Mouse (Mus musculus) lung, embryonic 16.5 days (tissue): Measurements from ENCODE around the gene Mapk3. TPM values are rescaled to one million over a fixed set of nuclear protein-coding genes. Genes with fewer than 3 reads are reported as not detected.
A peak's percentile ranks its signal among the peaks of the same experiment; 100 is the strongest.

Source experiments
- ATAC-seq: fragments of 200-750 bp; cut with Nextera tagmentation; 2 replicates; pipeline ENCODE4 v1.8.0; 2017; ENCODE audit warnings: low read depth, mild to moderate bottlenecking, moderate library complexity
- H3K27ac ChIP-seq: fragments of 300-500 bp; sonication (generic); 2 replicates; pipeline ENCODE4 v1.5.1; 2014; ENCODE audit warnings: mild to moderate bottlenecking, control low read depth, low read length
- H3K27me3 ChIP-seq: fragments of 300-500 bp; sonication (generic); 2 replicates; pipeline ENCODE4 v1.6.1; 2014; ENCODE audit warnings: low read depth, low read length, mixed read lengths; ENCODE audit not compliant: control insufficient read depth, insufficient read depth
- H3K36me3 ChIP-seq: fragments of 300-500 bp; sonication (generic); 2 replicates; pipeline ENCODE4 v1.6.1; 2014; ENCODE audit warnings: low read length; ENCODE audit not compliant: control insufficient read depth, insufficient read depth
- H3K4me1 ChIP-seq: fragments of 300-500 bp; sonication (generic); replicated peaks from 2 replicates; pipeline ENCODE4 v1.6.1; 2014; ENCODE audit warnings: low read length, mixed read lengths; ENCODE audit not compliant: control insufficient read depth, insufficient read depth
- H3K4me2 ChIP-seq: fragments of 300-500 bp; sonication (generic); 2 replicates; pipeline ENCODE4 v1.6.1; 2014; ENCODE audit warnings: low read depth, low read length, control low read depth
- H3K4me3 ChIP-seq: fragments of 300-500 bp; sonication (generic); 2 replicates; pipeline ENCODE4 v1.5.1; 2014; ENCODE audit warnings: mild to moderate bottlenecking, low read length, control low read depth
- H3K9ac ChIP-seq: fragments of 300-500 bp; sonication (generic); 2 replicates; pipeline ENCODE4 v1.6.1; 2014; ENCODE audit warnings: low read length, control low read depth
- H3K9me3 ChIP-seq: fragments of 300-500 bp; sonication (generic); 2 replicates; pipeline ENCODE4 v1.6.1; 2016; ENCODE audit warnings: low read length; ENCODE audit not compliant: control insufficient read depth
- WGBS: fragments of 180-500 bp; shearing (Covaris S2); extraction: QIAGEN DNeasy Blood & Tissue Kit; methylation state at CpG from one replicate; pipeline ENCODE4 v1.1.7; 2014; 5-methylcytosine and 5-hydroxymethylcytosine counted together
- polyA plus RNA-seq: library from polyadenylated mRNA; unstranded; fragments of >200 nt; fragmentation: Nextera tagmentation; extraction: Ambion mirVana; gene quantifications from 2 replicates; pipeline ENCODE4 v1.2.1, GENCODE M21; 2015

Gene Mapk3
- polyA plus RNA-seq, 1 experiment from 2014 or later = 138 TPM

- Histone ChIP-seq H3K27me3 (no peaks in the 10 kb centered on the region), H3K4me2 (peak overlapping the region; percentile 9; the same call in 1 of the 2 replicates), H3K27ac (peak overlapping the region; percentile 98; the same call in 1 of the 2 replicates), H3K36me3 (peaks cover 31% of the 10 kb centered on the region), H3K9me3 (no peaks in the 10 kb centered on the region), H3K4me1 (peaks cover 24% of the 10 kb centered on the region), H3K4me3 (no peak overlapping the region), H3K9ac (peak overlapping the region; percentile 40)
- WGBS = 43% methylated on average over 17 of the region's 17 CpGs
- no peak for ATAC-seq
Observed at GRCm38 (mm10) chr7:126762471-126763008, 3.1 kb downstream of the Mapk3 start.

- H3K27ac ChIP-seq = no peak overlapping the region
- peaks cover 23% of the 10 kb centered on the region for H3K4me1 ChIP-seq
- no peak overlapping the region for H3K9ac ChIP-seq
- H3K4me3 ChIP-seq = no peak overlapping the region
- 68% methylated on average over 9 of the region's 9 CpGs for whole genome bisulfite sequencing
- H3K9me3 ChIP-seq = no peaks in the 10 kb centered on the region
- peaks cover 52% of the 10 kb centered on the region for H3K36me3 ChIP-seq
- H3K27me3 ChIP-seq = no peaks in the 10 kb centered on the region
- no peak overlapping the region for H3K4me2 ChIP-seq
- no peak for ATAC-seq
Observed at GRCm38 (mm10) chr7:126765540-126765939, 6.1 kb downstream of the Mapk3 start.

- no peak within 1 kb of the TSS for H3K4me2 ChIP-seq
- H3K4me1 ChIP-seq = peaks cover 16% of the 10 kb centered on the region
- no peak within 1 kb of the TSS for H3K4me3 ChIP-seq
- no peak within 1 kb of the TSS for H3K27ac ChIP-seq
- no peaks in the 10 kb centered on the region for H3K27me3 ChIP-seq
- no peaks in the 10 kb centered on the region for H3K9me3 ChIP-seq
- peak; percentile 31; the same call in 1 of the 2 replicates for ATAC-seq
- 87% methylated on average over 16 of the region's 16 CpGs for WGBS
- no peak within 1 kb of the TSS for H3K9ac ChIP-seq
- peaks cover 55% of the 10 kb centered on the region for H3K36me3 ChIP-seq
Observed at GRCm38 (mm10) chr7:126766201-126766600, 6.8 kb downstream of the Mapk3 start, which contains the start of gene Gdpd3. Gene Gdpd3 (plus strand): TSS chr7:126766334.

- no peaks in the 10 kb centered on the region for H3K9me3 ChIP-seq
- H3K4me1 ChIP-seq = peaks cover 8% of the 10 kb centered on the region
- no peak overlapping the region for H3K9ac ChIP-seq
- 83% methylated on average over 8 of the region's 8 CpGs for WGBS
- peaks cover 55% of the 10 kb centered on the region for H3K36me3 ChIP-seq
- H3K27me3 ChIP-seq = no peaks in the 10 kb centered on the region
- no peak overlapping the region for H3K27ac ChIP-seq
- no peak for ATAC-seq
- H3K4me3 ChIP-seq = no peak overlapping the region
- H3K4me2 ChIP-seq = no peak overlapping the region
Observed at GRCm38 (mm10) chr7:126767001-126767400, 7.6 kb downstream of the Mapk3 start.

GRCm38 (mm10) chr7:126770784-126771183 is 11.4 kb downstream of the Mapk3 start:
- Histone ChIP-seq H3K9me3 (no peaks in the 10 kb centered on the region), H3K27me3 (no peaks in the 10 kb centered on the region), H3K9ac (no peak overlapping the region), H3K36me3 (peaks cover 36% of the 10 kb centered on the region), H3K4me2 (no peak overlapping the region), H3K4me1 (peaks cover 4% of the 10 kb centered on the region), H3K27ac (no peak overlapping the region), H3K4me3 (no peak overlapping the region)
- 80% methylated on average over 12 of the region's 12 CpGs for WGBS
- ATAC-seq = no peak

GRCm38 (mm10) chr7:126773351-126773750 is 13.9 kb downstream of the Mapk3 start:
- H3K9me3 ChIP-seq = no peaks in the 10 kb centered on the region
- WGBS = 83% methylated on average over 2 of the region's 2 CpGs
- H3K27ac ChIP-seq = no peak overlapping the region
- H3K4me1 ChIP-seq = peaks cover 20% of the 10 kb centered on the region
- H3K4me3 ChIP-seq = no peak overlapping the region
- H3K4me2 ChIP-seq = no peak overlapping the region
- H3K9ac ChIP-seq = no peak overlapping the region
- H3K36me3 ChIP-seq = peaks cover 19% of the 10 kb centered on the region
- no peaks in the 10 kb centered on the region for H3K27me3 ChIP-seq
- ATAC-seq = no peak

- H3K27ac ChIP-seq = no peak overlapping the region
- peaks cover 20% of the 10 kb centered on the region for H3K4me1 ChIP-seq
- H3K4me2 ChIP-seq = no peak overlapping the region
- H3K36me3 ChIP-seq = peaks cover 16% of the 10 kb centered on the region
- no peak overlapping the region for H3K4me3 ChIP-seq
- WGBS = 66% methylated on average over 2 of the region's 2 CpGs
- no peaks in the 10 kb centered on the region for H3K27me3 ChIP-seq
- no peak overlapping the region for H3K9ac ChIP-seq
- ATAC-seq = no peak
- H3K9me3 ChIP-seq = no peaks in the 10 kb centered on the region
Observed at GRCm38 (mm10) chr7:126774463-126774862, 15.1 kb downstream of the Mapk3 start.

- H3K9ac ChIP-seq = peak overlapping the region; percentile 92
Observed at GRCm38 (mm10) chr7:126775185-126775977, 16.0 kb downstream of the Mapk3 start.

GRCm38 (mm10) chr7:126775978-126776234 is 16.5 kb downstream of the Mapk3 start:
- no peak for ATAC-seq
- H3K4me3 ChIP-seq = peak overlapping the region; percentile 75; the same call in 1 of the 2 replicates
- H3K36me3 ChIP-seq = peaks cover 8% of the 10 kb centered on the region; the same call in 1 of the 2 replicates
- WGBS = 53% methylated on average over 3 of the region's 3 CpGs
- H3K4me2 ChIP-seq = peak overlapping the region; percentile 93
- peak overlapping the region; percentile 94 for H3K27ac ChIP-seq
- peaks cover 31% of the 10 kb centered on the region for H3K4me1 ChIP-seq
- peak overlapping the region; percentile 92 for H3K9ac ChIP-seq
- no peaks in the 10 kb centered on the region for H3K9me3 ChIP-seq
- no peaks in the 10 kb centered on the region for H3K27me3 ChIP-seq

More at GRCm38 (mm10) chr7:126775185-126775977, 16.0 kb downstream of the Mapk3 start:
- ATAC-seq = no peak
- peak overlapping the region; percentile 94 for H3K27ac ChIP-seq
- H3K4me3 ChIP-seq = no peak overlapping the region
- 73% methylated on average over 10 of the region's 10 CpGs for WGBS
- no peaks in the 10 kb centered on the region for H3K9me3 ChIP-seq
- peaks cover 11% of the 10 kb centered on the region for H3K36me3 ChIP-seq
- H3K4me2 ChIP-seq = peak overlapping the region; percentile 93; the same call in 1 of the 2 replicates
- no peaks in the 10 kb centered on the region for H3K27me3 ChIP-seq
- peaks cover 29% of the 10 kb centered on the region for H3K4me1 ChIP-seq
